Mouse (Mus musculus): ENCODE results near the gene Plxnc1.

Plxnc1 gene

GRCm38 (mm10) chr10:94866995-94867856 is 77.4 kb downstream of the Plxnc1 start:
- DNase-seq (ENCODE audit: low spot score), result no peak

GRCm38 (mm10) chr10:94865206-94865605 is 79.4 kb downstream of the Plxnc1 start:
- DNase-seq (ENCODE audit: low spot score), result peak; percentile 15

DNA sequence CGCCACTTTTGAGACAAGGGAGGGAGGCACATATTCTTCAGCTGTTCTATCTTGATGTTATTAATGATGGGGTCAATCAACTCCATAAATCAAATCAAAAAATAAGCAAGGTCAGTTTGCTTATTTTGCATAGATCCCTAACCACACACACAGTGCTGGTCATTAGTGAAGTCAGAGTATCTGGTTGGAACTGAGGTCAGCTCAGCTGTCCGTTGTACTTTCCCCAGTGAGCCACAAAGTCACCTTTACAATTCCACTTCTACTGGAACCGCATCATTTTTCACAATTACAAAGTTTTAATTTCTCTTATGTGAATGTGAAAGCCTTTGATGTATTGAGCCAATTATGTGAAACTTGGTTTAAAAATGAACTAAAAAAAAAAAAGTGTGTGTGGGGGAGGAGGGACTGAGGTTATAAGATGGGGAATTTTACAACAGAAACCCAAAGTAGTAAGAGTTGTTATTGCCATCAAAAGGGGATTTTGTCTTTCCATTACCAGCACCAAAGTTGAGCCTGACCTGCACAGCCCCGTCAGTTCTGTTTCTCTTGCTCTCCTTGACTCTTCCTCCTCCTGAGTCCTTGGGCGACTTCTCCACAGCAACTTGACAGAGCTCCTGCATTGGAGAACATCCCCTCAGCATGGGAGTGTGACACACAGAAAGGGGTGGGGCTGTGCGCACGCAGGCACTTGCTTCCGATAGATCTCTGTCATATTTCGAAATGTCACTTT is 80.3 kb downstream of the Plxnc1 start:
- no peak for DNase-seq (ENCODE audit: low spot score)

GRCm38 (mm10) chr10:94863251-94863650 is 81.4 kb downstream of the Plxnc1 start:
- DNase-seq (ENCODE audit: low spot score), result no peak

DNA sequence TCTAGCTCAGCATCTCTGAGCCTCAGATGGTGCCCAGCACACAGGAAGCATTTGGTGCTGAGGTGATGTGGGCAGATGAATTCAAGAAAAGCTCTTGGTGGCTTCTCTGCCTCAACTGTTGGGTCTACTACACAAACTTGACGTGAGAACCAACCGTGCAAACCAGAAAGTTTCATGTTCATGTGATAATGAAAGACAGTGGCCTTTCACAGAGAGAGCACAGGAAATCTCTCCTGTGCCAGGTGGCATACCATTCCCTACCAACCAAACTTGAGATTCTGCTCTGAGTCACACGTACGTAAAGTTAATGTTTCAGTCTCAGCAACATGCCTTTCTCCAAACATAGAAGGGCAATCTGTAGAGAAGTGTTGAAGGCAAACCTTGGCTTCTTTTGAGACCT is 83.8 kb downstream of the Plxnc1 start:
- DNase-seq (ENCODE audit: low spot score), result no peak

DNA sequence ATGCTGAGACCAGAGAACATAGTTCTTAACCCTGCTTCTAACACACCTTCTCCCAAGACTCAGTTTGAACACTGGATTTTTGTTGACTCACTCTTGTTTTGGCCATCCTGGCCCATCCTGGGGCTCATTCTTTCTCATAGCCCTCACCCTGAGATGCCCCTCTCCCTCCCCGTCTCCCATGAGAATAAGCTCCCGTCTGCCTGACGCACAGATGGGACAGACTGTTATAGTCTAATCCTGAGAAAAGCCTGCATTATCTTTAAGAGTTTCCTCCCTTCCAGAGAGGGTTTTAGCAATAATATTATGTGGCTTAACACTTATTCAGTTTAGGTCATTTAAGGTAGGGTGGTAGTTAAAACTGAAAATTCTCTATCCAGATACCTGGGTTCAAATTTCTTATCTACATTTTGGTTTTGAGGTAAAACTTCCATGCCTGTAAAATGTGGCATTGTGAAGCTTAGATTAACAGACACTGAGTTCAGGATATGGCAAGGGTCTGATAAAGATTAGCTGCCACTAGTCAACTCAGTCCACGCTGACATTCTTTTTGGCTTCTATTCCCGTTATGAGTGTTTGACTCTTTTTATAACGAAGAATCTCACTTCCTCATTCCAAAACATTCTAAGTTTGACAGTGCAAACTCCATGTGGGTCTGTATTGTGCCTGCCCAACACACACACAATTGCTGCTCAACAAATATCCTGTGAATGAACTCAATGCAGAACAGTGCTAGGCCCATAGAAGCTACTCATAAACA is 86.2 kb downstream of the Plxnc1 start:
- DNase-seq (ENCODE audit: low spot score), result no peak

DNA sequence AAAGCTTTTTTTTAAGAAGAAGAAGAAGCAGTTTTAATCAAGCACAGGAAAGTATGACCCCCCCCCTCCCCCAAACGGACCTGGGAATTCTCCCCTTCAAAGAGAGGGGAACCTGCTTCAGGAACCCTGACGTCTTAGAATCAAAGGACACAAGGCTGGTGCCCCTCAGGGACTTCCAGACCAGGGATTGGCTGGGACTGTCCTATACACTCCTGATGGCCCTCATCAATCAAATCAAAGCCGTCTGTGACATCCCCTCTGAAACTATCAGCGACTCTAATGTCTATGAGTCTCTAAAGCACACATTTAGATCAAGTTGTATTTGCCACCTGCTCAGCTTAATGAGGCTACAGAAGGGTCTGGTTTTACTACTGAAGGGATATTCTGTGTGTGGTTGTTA is 94.1 kb downstream of the Plxnc1 start:
- no peak for DNase-seq (ENCODE audit: low spot score)

GRCm38 (mm10) chr10:94849930-94850329 is 94.7 kb downstream of the Plxnc1 start:
- no peak for DNase-seq (ENCODE audit: low spot score)

DNA sequence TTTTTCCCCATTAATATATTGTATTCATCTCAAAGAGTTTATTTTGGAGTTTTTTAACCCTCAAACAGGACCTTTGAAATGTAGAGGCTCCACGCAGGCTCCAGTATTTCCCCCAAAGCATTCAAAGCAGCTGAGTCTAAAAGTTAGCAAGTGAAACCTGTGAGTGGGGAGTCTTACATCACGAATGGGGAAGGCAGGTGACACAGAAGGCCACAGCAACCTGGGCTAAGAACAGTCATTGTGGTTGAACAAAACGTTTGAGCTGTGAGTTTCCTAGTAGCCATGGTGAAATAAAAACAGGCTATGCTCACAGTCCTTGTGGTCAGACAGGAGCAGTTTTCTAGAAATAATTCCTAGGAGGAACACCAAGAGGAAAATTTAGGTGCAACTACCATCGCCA is 95.3 kb downstream of the Plxnc1 start:
- no peak for DNase-seq (ENCODE audit: low spot score)

DNA sequence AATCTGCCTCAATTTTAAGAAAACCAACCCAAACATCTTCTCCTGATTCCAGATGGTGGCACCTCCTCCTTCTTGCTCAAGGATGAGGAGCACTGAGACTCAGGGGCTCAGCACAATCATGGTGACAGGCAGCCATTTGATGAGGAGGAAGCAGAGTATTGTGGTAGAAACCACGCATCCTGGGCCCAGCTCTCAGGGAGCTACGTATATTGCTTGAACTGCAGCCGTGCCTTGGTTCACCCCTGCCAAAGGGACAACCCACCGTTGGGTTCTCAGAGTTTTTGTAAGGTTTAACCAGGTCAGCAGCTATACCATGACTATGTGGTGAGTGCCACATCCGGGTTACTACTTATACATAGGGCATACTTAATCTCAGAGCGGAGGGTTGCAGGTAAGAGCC is 96.3 kb downstream of the Plxnc1 start:
- no peak for DNase-seq (ENCODE audit: low spot score)

GRCm38 (mm10) chr10:94846501-94847105 is 98.0 kb downstream of the Plxnc1 start:
- DNase-seq (ENCODE audit: low spot score), result no peak

DNA sequence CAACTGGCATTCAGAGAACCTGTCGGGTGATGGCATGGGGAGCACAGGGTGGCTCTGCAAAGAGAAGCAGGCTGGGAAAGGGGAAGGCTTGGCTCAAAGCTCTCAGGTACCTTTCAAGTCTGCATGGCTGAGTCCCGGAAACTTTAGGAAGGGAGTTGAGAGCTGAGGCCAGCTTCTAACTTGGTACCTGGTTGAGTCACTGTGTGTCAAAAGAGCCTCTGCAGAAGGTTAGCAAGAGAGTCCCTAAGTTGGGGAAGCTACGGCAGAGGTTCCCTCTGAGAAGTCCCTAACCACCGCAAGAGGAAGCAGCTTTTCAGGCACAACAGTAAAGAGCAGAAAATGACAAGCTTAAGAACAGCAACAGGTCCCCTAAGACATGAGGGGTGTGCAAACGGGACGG is 99.9 kb downstream of the Plxnc1 start:
- no peak for DNase-seq (ENCODE audit: low spot score)

DNA sequence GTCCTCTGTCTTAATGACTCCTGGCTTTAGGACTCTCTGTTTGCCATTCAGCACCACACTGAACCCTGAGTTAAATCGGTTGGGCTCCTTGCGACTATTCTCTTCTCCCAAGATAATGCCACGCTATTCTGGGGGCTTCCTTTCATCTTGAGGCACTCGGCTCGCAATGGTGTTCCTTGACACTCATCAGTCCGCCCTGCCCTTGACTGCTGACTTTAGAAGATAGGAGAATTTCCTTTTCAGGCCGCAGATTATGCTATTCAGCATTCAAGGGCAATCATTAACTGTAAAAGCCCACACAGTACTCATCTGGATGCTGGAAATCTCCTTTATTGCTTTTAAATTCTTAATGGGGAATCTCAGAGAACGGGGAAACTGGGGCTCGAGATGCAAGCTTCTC is 108.8 kb downstream of the Plxnc1 start:
- DNase-seq (ENCODE audit: low spot score), result no peak

GRCm38 (mm10) chr10:94829407-94829806 is 115.2 kb downstream of the Plxnc1 start:
- DNase-seq (ENCODE audit: low spot score), result no peak

- no peak for DNase-seq (ENCODE audit: low spot score)
Observed at GRCm38 (mm10) chr10:94828734-94829230, 115.9 kb downstream of the Plxnc1 start.

DNA sequence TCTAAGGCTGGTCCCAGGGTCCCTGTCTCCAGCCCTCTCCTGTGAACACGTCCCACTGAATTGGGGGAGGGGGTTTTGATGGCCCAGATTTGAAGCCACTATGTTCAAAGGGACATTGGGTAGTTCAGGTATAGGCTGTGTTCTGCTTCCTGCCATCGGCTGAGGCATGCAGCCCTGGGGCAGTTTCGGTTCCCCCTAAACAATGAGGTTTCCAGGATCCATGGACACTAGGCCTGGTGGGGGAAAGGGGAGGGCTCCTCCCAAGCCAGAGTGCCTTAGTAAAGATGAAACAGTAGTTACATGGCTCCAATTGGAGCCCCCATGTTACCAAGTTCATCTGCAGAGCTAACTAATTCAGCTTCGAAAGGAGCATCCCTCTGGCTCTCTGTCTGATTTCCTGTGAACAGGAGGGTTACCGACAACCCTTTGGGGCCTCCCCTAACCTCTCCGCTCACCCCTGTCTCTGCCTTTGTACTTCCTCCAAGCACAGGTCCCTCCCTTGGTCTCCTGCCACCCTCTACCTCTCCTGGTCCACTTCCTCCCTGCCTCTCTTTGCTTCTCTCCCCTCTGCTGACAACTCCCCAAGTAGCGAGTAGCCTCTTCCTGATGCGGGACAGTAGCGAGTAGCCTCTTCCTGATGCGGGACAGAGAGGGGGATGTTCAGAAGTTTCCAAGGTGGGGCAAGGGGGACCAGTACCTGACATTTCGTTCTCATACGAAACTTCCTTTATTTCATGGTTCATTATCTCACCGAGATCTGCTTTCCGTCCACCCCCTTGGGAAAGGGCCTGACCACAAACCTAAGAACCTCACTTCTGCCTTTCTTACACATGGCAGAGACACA is 116.5 kb downstream of the Plxnc1 start:
- DNase-seq (ENCODE audit: low spot score), result no peak

DNA sequence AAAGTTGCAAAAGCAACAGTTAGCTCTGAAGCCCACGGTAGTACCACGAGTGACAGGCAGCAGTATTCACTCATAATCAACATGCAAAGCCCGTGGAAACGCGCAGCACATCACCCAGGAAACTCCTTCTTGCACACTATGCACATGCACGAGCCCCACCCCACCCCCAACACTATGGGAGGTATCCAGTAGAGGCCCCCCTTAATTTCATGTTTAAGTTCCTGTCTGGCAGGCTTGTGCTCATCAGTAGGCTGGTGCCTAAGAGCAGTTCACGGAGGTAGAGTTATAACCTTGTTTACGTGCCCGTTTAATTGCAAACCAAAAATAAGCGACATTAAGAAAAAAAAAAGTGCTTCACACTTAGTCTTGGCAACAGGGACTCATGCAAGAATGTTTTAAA is 117.3 kb downstream of the Plxnc1 start:
- no peak for DNase-seq (ENCODE audit: low spot score)

DNA sequence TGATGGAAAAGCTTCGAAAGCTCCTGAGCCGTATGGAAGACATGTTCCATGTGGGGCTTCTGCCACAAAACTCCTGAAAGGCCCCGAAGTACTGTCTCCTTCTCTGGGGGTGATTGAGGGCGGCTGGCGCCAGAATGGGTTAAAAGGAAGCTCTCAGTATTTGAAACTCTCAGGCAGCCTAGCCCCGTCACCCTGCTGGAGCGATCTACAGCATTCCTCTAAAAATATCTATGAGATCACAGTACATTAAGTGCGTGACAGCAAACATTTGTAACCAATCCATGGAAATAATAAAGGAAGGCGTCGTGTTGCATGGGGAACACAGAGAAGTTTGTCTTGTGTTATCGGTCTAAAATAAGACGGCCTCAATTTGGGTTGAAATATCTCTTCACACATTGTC is 118.2 kb downstream of the Plxnc1 start:
- no peak for DNase-seq (ENCODE audit: low spot score)

DNA sequence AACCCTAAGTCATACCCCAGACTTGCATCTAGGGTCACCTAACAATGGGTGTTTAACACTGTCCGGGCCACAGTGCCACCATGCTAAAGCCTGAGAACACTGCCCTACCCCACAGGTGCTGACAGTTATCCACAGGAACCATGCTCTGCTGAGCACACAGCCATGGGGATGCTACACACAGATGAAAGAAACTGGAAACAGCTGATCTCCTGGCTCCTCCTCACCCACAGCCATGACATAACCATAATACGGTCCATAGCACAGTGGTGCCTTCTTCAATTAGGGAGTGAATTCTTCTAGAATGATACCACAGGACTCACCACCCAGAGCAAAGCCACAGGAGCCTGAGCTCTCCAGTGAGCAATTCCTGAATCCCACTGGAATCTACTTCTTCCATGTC is 118.7 kb downstream of the Plxnc1 start:
- DNase-seq (ENCODE audit: low spot score), result no peak

DNA sequence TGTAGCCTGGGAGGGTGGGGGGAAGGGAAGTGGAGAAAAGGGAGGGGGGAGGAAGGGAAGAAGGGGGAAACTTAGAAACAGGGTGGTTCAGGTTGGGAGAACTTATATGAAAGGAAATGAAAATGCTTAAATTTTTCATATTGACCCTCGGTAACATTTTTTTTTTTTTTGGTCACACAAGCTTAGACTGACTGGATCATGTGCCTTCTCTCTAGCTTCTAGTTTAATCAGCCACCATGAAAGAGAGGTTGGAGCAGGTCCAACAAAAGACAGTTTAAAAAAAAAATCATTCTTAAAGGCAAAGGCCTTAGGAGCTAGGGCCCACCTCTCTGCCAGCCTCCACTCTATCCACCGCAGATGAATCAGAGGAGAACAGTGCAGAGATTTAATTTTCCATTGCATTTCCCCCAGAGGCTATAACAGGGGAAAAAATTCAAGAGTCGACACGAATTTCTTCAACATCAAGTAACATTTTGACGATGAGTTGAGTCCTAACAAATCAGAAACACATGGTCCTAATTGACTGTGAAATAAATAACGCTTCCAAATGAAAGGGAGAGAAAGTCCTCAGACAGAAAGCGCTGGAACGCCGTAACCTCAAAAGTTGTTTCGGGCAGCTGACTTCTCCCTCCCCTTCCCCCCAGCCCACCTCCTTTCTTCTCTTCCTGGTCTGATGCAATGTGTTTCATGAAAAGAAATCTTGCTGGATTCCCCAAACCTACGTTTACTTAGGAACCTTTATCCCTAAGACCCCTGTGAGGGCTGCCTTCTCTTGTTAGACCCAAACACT is 120.5 kb downstream of the Plxnc1 start:
- DNase-seq (ENCODE audit: low spot score), result peak; percentile 35
